Mouse (Mus musculus) midbrain, embryonic 16.5 days (tissue): ENCODE measurements around the gene Phgr1. TPM values are rescaled to one million over a fixed set of nuclear protein-coding genes. Genes with fewer than 3 reads are reported as not detected.

Source experiments
- ATAC-seq: fragments of 200-750 bp; cut with Nextera tagmentation; 2 replicates; pipeline ENCODE4 v1.8.0; 2017; ENCODE audit warnings: moderate TSS enrichment
- H3K27ac ChIP-seq: fragments of 300-500 bp; sonication (generic); 2 replicates; pipeline ENCODE4 v1.5.1; 2014; ENCODE audit warnings: mild to moderate bottlenecking, low read length, mixed read lengths
- H3K27me3 ChIP-seq: fragments of 300-500 bp; sonication (generic); 2 replicates; pipeline ENCODE4 v1.6.1; 2014; ENCODE audit warnings: low read depth, low read length, mixed read lengths; ENCODE audit not compliant: control insufficient read depth, insufficient read depth
- H3K36me3 ChIP-seq: fragments of 300-500 bp; sonication (generic); 2 replicates; pipeline ENCODE4 v1.6.1; 2014; ENCODE audit warnings: mild to moderate bottlenecking, low read length, moderate library complexity, mixed read lengths; ENCODE audit not compliant: control insufficient read depth, insufficient read depth
- H3K4me1 ChIP-seq: fragments of 300-500 bp; sonication (generic); 2 replicates; pipeline ENCODE4 v1.6.1; 2014; ENCODE audit warnings: mild to moderate bottlenecking, low read length, mixed read lengths; ENCODE audit not compliant: control insufficient read depth, insufficient read depth
- H3K4me2 ChIP-seq: fragments of 300-500 bp; sonication (generic); 2 replicates; pipeline ENCODE4 v1.6.1; 2014; ENCODE audit warnings: mild to moderate bottlenecking, low read length, mixed read lengths
- H3K4me3 ChIP-seq: fragments of 300-500 bp; sonication (generic); 2 replicates; pipeline ENCODE4 v1.5.1; 2014; ENCODE audit warnings: low read depth, mild to moderate bottlenecking, low read length, moderate library complexity, mixed read lengths
- H3K9ac ChIP-seq: fragments of 300-500 bp; sonication (generic); 2 replicates; pipeline ENCODE4 v1.6.1; 2014; ENCODE audit warnings: low read depth, low read length, mixed read lengths
- H3K9me3 ChIP-seq: fragments of 300-500 bp; sonication (generic); replicated peaks from 2 replicates; pipeline ENCODE4 v1.6.1; 2014; ENCODE audit warnings: mild to moderate bottlenecking, low read length, mixed read lengths; ENCODE audit not compliant: control insufficient read depth, poor library complexity, severe bottlenecking
- WGBS: fragments of 180-500 bp; shearing (Covaris S2); extraction: QIAGEN DNeasy Blood & Tissue Kit; methylation state at CpG from one replicate; pipeline ENCODE4 v1.1.7; 2014; 5-methylcytosine and 5-hydroxymethylcytosine counted together
- polyA plus RNA-seq: library from polyadenylated mRNA; unstranded; fragments of >200 nt; fragmentation: Nextera tagmentation; extraction: Ambion mirVana; gene quantifications from 2 replicates; pipeline ENCODE4 v1.2.1, GENCODE M21; 2015

Phgr1 gene
- polyA plus RNA-seq, 1 experiment from 2014 or later, result not detected

DNA sequence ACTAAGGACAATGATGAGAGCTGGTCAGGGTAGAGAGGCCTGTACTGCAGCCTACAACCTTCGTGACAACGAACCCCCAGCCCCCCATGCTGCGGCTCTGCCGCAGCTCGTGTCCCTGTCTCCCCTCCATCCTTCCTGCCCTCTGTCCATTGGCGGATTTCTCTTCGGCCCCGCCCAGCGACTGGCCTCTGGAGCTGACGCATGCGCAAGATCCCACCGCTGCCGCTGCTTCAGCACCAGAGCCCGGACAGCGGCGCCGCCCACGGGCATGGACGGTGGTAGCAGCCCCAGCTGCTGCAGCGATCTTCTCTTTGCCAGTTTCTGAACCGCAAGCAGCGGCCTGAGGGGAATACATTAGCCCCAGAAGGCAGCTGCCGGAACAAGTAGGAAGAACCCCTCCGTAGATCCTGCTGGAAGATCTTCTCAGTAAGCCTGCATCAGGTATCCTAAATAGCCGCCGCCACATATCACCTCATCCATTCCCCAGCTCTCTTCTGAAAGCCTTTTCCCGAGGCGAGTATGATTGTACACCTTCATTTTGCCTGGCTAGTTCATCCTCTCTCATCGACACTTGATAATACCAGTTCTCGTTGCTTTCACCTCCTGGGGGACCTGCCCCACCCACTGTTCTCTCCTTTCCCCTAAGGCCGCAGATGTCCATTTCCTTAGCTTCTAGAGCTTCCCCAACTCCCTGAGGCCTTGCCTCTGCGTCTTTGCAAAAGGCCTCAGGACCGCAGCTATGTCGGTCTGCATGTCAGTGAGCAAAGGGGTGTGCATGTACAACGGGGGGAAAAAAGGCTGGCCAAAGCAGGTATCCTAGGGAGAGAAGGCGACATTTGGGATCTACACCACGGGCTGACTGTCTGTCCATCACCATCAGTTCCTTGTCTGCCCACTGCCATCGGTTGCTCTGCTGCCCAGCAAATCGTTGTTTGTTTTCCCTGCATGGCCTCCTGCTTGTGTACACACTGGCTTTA is 7.2 kb downstream of the Phgr1 start, which contains the start of gene Disp2:
Gene Disp2 (plus strand): TSS at position 216 of the 977 bp plus-strand sequence.
- Histone ChIP-seq H3K27me3 (no peaks in the 10 kb centered on the region), H3K4me3 (peak within 1 kb of the TSS; percentile 71), H3K9me3 (no peaks in the 10 kb centered on the region), H3K4me1 (peaks cover 13% of the 10 kb centered on the region), H3K36me3 (no peaks in the 10 kb centered on the region), H3K9ac (peak within 1 kb of the TSS; percentile 86), H3K27ac (peak within 1 kb of the TSS; percentile 93), H3K4me2 (peak within 1 kb of the TSS; percentile 68)
- 9% methylated on average over 39 of the region's 39 CpGs for WGBS
- ATAC-seq, result peak; percentile 97

DNA sequence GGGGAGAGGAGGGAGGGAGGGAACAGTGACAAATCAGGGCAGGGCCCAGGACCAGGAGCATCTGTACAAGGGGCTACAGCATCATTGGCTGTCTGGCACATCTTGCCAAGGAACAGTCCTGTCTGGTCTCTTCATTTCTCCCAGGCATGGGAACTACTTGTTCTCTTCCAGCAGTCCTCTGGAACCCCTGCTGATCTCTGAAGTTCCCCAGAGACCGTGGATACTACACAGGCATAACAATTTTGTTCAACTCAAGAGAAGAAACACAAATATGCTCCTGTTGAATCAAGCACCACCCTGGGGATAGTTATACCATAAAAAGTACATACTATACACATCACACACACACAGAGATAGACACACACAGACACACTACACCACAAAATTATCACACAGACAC is 8.5 kb downstream of the Phgr1 start:
- ATAC-seq, result no peak
- 36% methylated on average over 1 of the region's 1 CpGs for WGBS
- H3K27ac ChIP-seq, result no peak overlapping the region

DNA sequence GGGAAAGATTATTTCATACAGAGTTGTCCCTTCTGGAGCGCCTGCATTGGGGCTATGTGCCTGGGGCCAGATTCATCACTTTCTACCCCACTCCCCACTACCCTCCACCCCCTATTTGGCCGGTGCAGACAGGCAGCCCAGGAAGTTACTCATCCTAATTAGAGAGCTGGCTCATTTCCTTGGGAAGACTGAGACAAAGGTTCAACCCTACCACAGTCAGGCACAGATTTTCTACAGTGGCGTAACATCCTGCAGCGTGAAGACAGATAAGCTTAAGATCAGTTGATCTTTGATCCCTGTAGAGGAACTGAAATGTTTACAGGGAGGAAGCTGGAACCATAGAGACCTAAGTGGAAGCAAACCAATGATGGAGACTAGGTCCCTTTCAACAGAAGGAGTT is 9.7 kb downstream of the Phgr1 start:
- H3K36me3 ChIP-seq, result peaks cover 14% of the 10 kb centered on the region
- no peak overlapping the region for H3K9ac ChIP-seq
- no peak overlapping the region for H3K4me3 ChIP-seq
- WGBS, result 69% methylated on average over 4 of the region's 4 CpGs
- H3K27ac ChIP-seq, result no peak overlapping the region
- peaks cover 13% of the 10 kb centered on the region for H3K4me1 ChIP-seq
- H3K4me2 ChIP-seq, result no peak overlapping the region
- H3K27me3 ChIP-seq, result no peaks in the 10 kb centered on the region
- H3K9me3 ChIP-seq, result no peaks in the 10 kb centered on the region
- ATAC-seq, result no peak

More for the DNA sequence above, 8.5 kb downstream of the Phgr1 start:
- Histone ChIP-seq H3K4me1 (peaks cover 13% of the 10 kb centered on the region), H3K27me3 (no peaks in the 10 kb centered on the region), H3K9ac (peak overlapping the region; percentile 86; the same call in 1 of the 2 replicates), H3K4me3 (peak overlapping the region; percentile 71; the same call in 1 of the 2 replicates), H3K9me3 (no peaks in the 10 kb centered on the region), H3K36me3 (peaks cover 3% of the 10 kb centered on the region; the same call in 1 of the 2 replicates), H3K4me2 (peak overlapping the region; percentile 68)

DNA sequence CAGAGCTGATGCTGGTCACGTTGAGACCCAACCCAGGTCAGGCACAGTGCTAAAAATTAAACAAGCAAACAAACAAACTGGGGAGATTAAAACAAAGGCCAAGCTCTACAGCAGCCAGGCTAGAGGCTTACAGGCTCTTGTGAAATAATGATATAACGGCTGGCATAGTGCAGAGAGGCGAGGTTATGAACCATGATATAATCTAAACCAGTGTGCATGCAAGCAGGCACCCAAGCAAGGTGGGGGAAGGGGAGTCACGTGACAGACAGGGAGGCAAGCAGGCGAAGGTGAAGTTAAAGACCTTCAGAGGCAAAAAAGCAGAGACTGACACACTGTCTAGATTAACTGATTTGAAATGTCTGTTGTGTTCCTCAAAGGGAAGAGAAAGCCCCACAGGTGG is 10.5 kb downstream of the Phgr1 start:
- 75% methylated on average over 5 of the region's 5 CpGs for WGBS
- no peak overlapping the region for H3K27ac ChIP-seq
- H3K27me3 ChIP-seq, result no peaks in the 10 kb centered on the region
- no peaks in the 10 kb centered on the region for H3K9me3 ChIP-seq
- H3K4me3 ChIP-seq, result no peak overlapping the region
- ATAC-seq, result no peak
- H3K36me3 ChIP-seq, result peaks cover 22% of the 10 kb centered on the region
- no peak overlapping the region for H3K4me2 ChIP-seq
- no peak overlapping the region for H3K9ac ChIP-seq
- H3K4me1 ChIP-seq, result peaks cover 13% of the 10 kb centered on the region

DNA sequence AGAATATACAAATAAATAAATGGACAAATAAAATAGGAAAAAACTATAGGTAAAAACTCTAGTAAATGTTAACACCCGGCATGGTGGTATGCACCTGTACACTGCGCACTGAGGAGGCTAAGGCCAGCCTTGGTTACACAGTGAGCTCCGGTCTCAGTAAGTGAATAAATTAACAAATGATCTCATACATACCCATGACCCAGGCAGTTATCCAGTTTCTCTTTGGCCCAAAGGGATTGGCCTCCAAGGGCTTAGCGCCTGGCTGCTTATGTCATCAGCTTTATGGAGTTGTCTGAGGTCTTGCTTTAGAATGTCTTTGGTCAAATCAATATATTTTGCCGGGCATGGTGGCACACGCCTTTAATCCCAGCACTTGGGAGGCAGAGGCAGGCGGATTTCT is 11.1 kb downstream of the Phgr1 start:
- Histone ChIP-seq H3K27me3 (no peaks in the 10 kb centered on the region), H3K27ac (no peak overlapping the region), H3K36me3 (peaks cover 23% of the 10 kb centered on the region), H3K9ac (no peak overlapping the region), H3K9me3 (no peaks in the 10 kb centered on the region), H3K4me3 (no peak overlapping the region), H3K4me2 (no peak overlapping the region), H3K4me1 (peaks cover 13% of the 10 kb centered on the region)
- ATAC-seq, result no peak
- 87% methylated on average over 7 of the region's 7 CpGs for WGBS

DNA sequence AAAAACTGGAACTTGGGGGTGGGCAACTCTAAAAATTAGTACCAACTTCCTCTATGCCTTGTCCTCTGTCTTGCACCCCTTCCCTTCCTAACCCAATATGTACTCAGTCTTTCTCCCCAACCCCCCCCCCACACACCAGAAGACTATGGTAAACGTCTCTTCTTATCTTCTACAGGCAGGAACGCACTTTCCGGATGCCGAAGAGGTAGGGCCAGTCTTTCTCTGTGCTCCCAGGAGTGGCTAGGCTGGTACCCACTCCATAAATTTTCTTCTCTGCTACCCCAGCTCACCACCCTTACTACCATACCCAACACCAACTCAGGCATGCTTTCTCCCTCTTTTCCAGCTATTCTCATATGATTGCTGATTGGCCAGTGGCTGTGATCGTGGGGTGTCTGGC is 14.0 kb downstream of the Phgr1 start:
- 89% methylated on average over 5 of the region's 5 CpGs for WGBS

DNA sequence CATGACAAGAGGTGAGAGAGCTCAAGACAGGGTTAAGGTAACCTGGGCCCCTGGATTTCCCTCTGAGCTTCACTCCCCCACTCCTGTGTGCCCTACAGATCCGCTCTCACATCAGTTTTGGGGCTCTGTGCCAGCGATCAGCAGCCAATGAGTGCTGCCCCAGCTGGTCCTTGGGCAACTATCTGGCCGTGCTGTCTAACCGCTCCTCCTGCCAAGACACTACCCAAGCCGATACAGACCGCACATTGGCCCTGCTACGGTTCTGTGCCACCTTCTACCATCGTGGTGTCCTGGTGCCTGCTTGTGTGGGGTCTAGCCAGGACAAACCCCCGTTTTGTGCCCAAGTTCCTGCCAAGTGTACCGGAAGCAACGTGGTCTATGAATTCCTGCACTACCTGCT is 16.9 kb downstream of the Phgr1 start:
- Histone ChIP-seq H3K4me3 (no peak overlapping the region), H3K4me2 (no peak overlapping the region), H3K9ac (no peak overlapping the region), H3K36me3 (peaks cover 63% of the 10 kb centered on the region), H3K4me1 (no peaks in the 10 kb centered on the region), H3K27me3 (no peaks in the 10 kb centered on the region), H3K27ac (no peak overlapping the region), H3K9me3 (no peaks in the 10 kb centered on the region)
- WGBS, result 86% methylated on average over 11 of the region's 11 CpGs
- ATAC-seq, result no peak; the same call in 1 of the 2 replicates

More for the DNA sequence above, 14.0 kb downstream of the Phgr1 start:
- Histone ChIP-seq H3K27me3 (no peaks in the 10 kb centered on the region), H3K36me3 (peaks cover 41% of the 10 kb centered on the region), H3K4me3 (no peak overlapping the region), H3K27ac (no peak overlapping the region), H3K4me2 (no peak overlapping the region), H3K9ac (no peak overlapping the region), H3K9me3 (no peaks in the 10 kb centered on the region), H3K4me1 (no peaks in the 10 kb centered on the region)
- ATAC-seq, result no peak

DNA sequence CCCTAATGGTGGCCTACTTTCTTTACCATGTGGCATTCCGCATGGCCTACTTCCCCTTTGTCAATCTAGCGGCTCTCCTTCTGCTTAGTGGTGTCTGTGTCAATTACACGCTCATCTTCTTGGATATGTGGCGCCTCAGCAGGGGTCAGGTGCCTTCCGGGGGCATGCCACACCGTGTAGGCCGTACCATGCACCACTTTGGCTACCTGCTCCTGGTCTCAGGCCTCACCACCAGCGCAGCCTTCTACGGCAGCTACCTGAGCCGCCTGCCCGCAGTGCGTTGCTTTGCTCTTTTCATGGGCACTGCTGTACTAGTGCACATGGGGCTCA is 17.6 kb downstream of the Phgr1 start:
- Histone ChIP-seq H3K36me3 (peaks cover 63% of the 10 kb centered on the region), H3K27me3 (no peaks in the 10 kb centered on the region), H3K4me3 (no peak overlapping the region), H3K9me3 (no peaks in the 10 kb centered on the region), H3K27ac (no peak overlapping the region), H3K4me1 (no peaks in the 10 kb centered on the region), H3K9ac (0 out of 2 replicates have a peak overlapping the region, but pooled peaks have one; percentile 21), H3K4me2 (no peak overlapping the region)
- peak; percentile 27; the same call in 1 of the 2 replicates for ATAC-seq
- WGBS, result 51% methylated on average over 12 of the region's 12 CpGs
